Mouse (Mus musculus): Measurements from ENCODE around the gene Cand2.

- no peak for TF ChIP-seq NANOG (IDR thresholded peaks at IDR 0.05; ENCODE audit: borderline replicate concordance, low read length)
- no peak for TF ChIP-seq CTCF (conservative IDR thresholded peaks at IDR 0.05; ENCODE audit: low read length)
- no peak for TF ChIP-seq POU5F1 (IDR thresholded peaks at IDR 0.05; ENCODE audit: borderline replicate concordance, low read length)
Observed at GRCm38 (mm10) chr6:115804432-115805192, 30.3 kb downstream of the Cand2 start.

Measured in E14TG2a.4 (cell line).